ENCODE assay signal across 11 mouse cellular contexts in genomic region chr11:98384721-98385637, GRCm38 (mm10). TPM values are rescaled to one million over a fixed set of nuclear protein-coding genes. Genes with fewer than 3 reads are reported as not detected.
DNase-seq lines count a peak whose midpoint lies in the region; ATAC-seq and TF ChIP-seq lines count a peak whose summit lies in the region.
"Had no signal": no experiment of that assay in that cellular context is flagged by ENCODE, and none has a peak within 500 bp of the region (broad histone marks: within the 10 kb centered on the region; RNA-seq: fewer than 3 reads in every experiment).

No protein-coding gene starts in this region.

- peaks cover 70% of the 10 kb centered on the region for H3K27me3 ChIP-seq in forebrain, embryonic 10.5 days (ENCODE audit: poor library complexity, severe bottlenecking)
- peaks cover 20% of the 10 kb centered on the region for H3K27me3 ChIP-seq in forebrain, embryonic 15.5 days
- H3K27me3 ChIP-seq in heart, embryonic 15.5 days, result peaks cover 12% of the 10 kb centered on the region

- peaks cover 43% of the 10 kb centered on the region for H3K4me1 ChIP-seq in forebrain, embryonic 10.5 days
- peaks cover 7% of the 10 kb centered on the region for H3K4me1 ChIP-seq in forebrain, embryonic 15.5 days
- peaks cover 77% of the 10 kb centered on the region for H3K4me1 ChIP-seq in heart, embryonic 15.5 days (replicated peaks)

- no peak for TF ChIP-seq CTCF in gastrocnemius, adult 2 months (IDR thresholded peaks at IDR 0.05)

- intact Hi-C loops in left cerebral cortex, postnatal 4 days (cut with DNase I), result no loop called here
- intact Hi-C loops in left cerebral cortex, postnatal 14 days (cut with DNase I), result loop anchor here (5.0 kb wide), 1 partner anchor 38 kb away; the partner anchor contains the start of gene Ppp1r1b
- intact Hi-C loops in gastrocnemius, adult 2 months (cut with DNase I), result no loop called here

- H3K36me3 ChIP-seq in forebrain, embryonic 10.5 days (replicated peaks), result peaks cover 17% of the 10 kb centered on the region
- peaks cover 8% of the 10 kb centered on the region; the same call in 1 of the 2 replicates for H3K36me3 ChIP-seq in forebrain, embryonic 15.5 days
- 0 out of 2 replicates have a peak, but pooled peaks cover 3% of the 10 kb centered on the region for H3K36me3 ChIP-seq in heart, embryonic 15.5 days

- ATAC-seq in forebrain, embryonic 15.5 days (replicated peaks), result no peak
- ATAC-seq in heart, embryonic 15.5 days (replicated peaks; ENCODE audit: insufficient number of reproducible peaks, insufficient read depth, low FRiP score, low read depth), result no peak

- DNase-seq in forebrain, embryonic 10.5 days (ENCODE audit: extremely low spot score, low spot score), result no peak
- DNase-seq in left cerebral cortex, postnatal 4 days, result peak; percentile 45
- no peak for DNase-seq in left cerebral cortex, postnatal 14 days (ENCODE audit: low spot score in 2 of 2)
- DNase-seq in gastrocnemius, adult 2 months, result peak; percentile 91
- DNase-seq in layer of hippocampus, postnatal 14 days (ENCODE audit: low spot score in 2 of 2), result no peak
- no peak for DNase-seq in urinary bladder, adult 2 months (ENCODE audit: low spot score)
- DNase-seq: liver; thymus, postnatal 4 days had no signal

- WGBS in forebrain, embryonic 10.5 days, result 68% methylated on average over 8 of the region's 8 CpGs
- WGBS in forebrain, embryonic 15.5 days, result 60% methylated on average over 8 of the region's 8 CpGs
- 54% methylated on average over 8 of the region's 8 CpGs for WGBS in heart, embryonic 15.5 days

- H3K27ac ChIP-seq in forebrain, embryonic 10.5 days, result 0 out of 2 replicates have a peak overlapping the region, but pooled peaks have one; percentile 35
- H3K27ac ChIP-seq in forebrain, embryonic 15.5 days (replicated peaks), result no peak overlapping the region
- H3K27ac ChIP-seq in gastrocnemius, adult 2 months, result peak overlapping the region; percentile 98
- peak overlapping the region; percentile 90 for H3K27ac ChIP-seq in heart, embryonic 15.5 days

- H3K4me2 ChIP-seq in forebrain, embryonic 15.5 days (replicated peaks), result no peak overlapping the region
- H3K4me2 ChIP-seq in heart, embryonic 15.5 days, result peak overlapping the region; percentile 70

- no peak overlapping the region for H3K9ac ChIP-seq in forebrain, embryonic 15.5 days (replicated peaks)
- H3K9ac ChIP-seq in heart, embryonic 15.5 days, result peak overlapping the region; percentile 67

- H3K4me3 ChIP-seq in forebrain, embryonic 10.5 days, result no peak overlapping the region
- no peak overlapping the region for H3K4me3 ChIP-seq in forebrain, embryonic 15.5 days
- H3K4me3 ChIP-seq in gastrocnemius, adult 2 months, result peak overlapping the region; percentile 88
- H3K4me3 ChIP-seq in heart, embryonic 15.5 days, result peak overlapping the region; percentile 53
- H3K4me3 ChIP-seq: megakaryocyte, embryonic 14.5 days had no signal

- H3K9me3 ChIP-seq in forebrain, embryonic 10.5 days, result no peaks in the 10 kb centered on the region
- H3K9me3 ChIP-seq in forebrain, embryonic 15.5 days, result no peaks in the 10 kb centered on the region
- H3K9me3 ChIP-seq in heart, embryonic 15.5 days (replicated peaks), result no peaks in the 10 kb centered on the region
- H3K9me3 ChIP-seq: megakaryocyte, embryonic 14.5 days had no signal

RNA-seq across cellular contexts. Expression of gene Pnmt, which starts 1.3 kb away (rescaled TPM):
- not detected in 2 replicates for polyA plus RNA-seq in forebrain, embryonic 10.5 days (2016; fragmentation: Nextera tagmentation; extraction: Ambion mirVana)
- polyA plus RNA-seq in forebrain, embryonic 15.5 days (2015; fragmentation: Nextera tagmentation; extraction: Ambion mirVana), result 0.42 and 0.70 TPM in 2 replicates
- total RNA-seq in left cerebral cortex, postnatal 4 days (2021), result 1 to 10 TPM in 1 of 2 experiments, not detected in 1; 1.0 TPM
- 1 to 10 TPM in 1 of 2 experiments, under 1 TPM in 1; 0.78 to 1.0 TPM for total RNA-seq in left cerebral cortex, postnatal 14 days (2021)
- 1 to 10 TPM; 1.8 to 5.9 TPM for total RNA-seq in gastrocnemius, adult 2 months (2021)
- 0.52 and 0.57 TPM in 2 replicates for polyA plus RNA-seq in heart, embryonic 15.5 days (2015; fragmentation: Nextera tagmentation; extraction: Ambion mirVana)
- under 1 TPM; 0.28 to 0.38 TPM for total RNA-seq in layer of hippocampus, postnatal 14 days (2021)
- 0.10 TPM in 1 of 2 replicates, not detected in the other for polyA plus RNA-seq in urinary bladder, adult 2 months (2012; rRNA removed)

RNA-seq across cellular contexts. Expression of gene Tcap, which starts 1.4 kb away (rescaled TPM):
- polyA plus RNA-seq in forebrain, embryonic 10.5 days (2016; fragmentation: Nextera tagmentation; extraction: Ambion mirVana), result 0.15 TPM in 1 of 2 replicates, not detected in the other
- polyA plus RNA-seq in forebrain, embryonic 15.5 days (2015; fragmentation: Nextera tagmentation; extraction: Ambion mirVana), result 0.18 and 0.20 TPM in 2 replicates
- total RNA-seq in left cerebral cortex, postnatal 4 days (2021), result under 1 TPM; 0.56 to 0.64 TPM
- 10 to 100 TPM in 1 of 2 experiments, 1 to 10 TPM in 1; 8.8 to 13.1 TPM for total RNA-seq in left cerebral cortex, postnatal 14 days (2021)
- 1,000 to 10,000 TPM; 3,050 to 3,067 TPM for total RNA-seq in gastrocnemius, adult 2 months (2021)
- 154 and 158 TPM in 2 replicates for polyA plus RNA-seq in heart, embryonic 15.5 days (2015; fragmentation: Nextera tagmentation; extraction: Ambion mirVana)
- total RNA-seq in layer of hippocampus, postnatal 14 days (2021), result 1 to 10 TPM in 1 of 2 experiments, under 1 TPM in 1; 0.94 to 1.3 TPM
- polyA plus RNA-seq in urinary bladder, adult 2 months (2012; rRNA removed), result 7.0 and 9.0 TPM in 2 replicates

RNA-seq across cellular contexts. Expression of gene Pgap3, which starts 15.3 kb away (rescaled TPM):
- polyA plus RNA-seq in forebrain, embryonic 10.5 days (2016; fragmentation: Nextera tagmentation; extraction: Ambion mirVana), result 10.0 and 10.1 TPM in 2 replicates
- 6.5 and 7.7 TPM in 2 replicates for polyA plus RNA-seq in forebrain, embryonic 15.5 days (2015; fragmentation: Nextera tagmentation; extraction: Ambion mirVana)
- 1 to 10 TPM; 7.6 to 9.2 TPM for total RNA-seq in left cerebral cortex, postnatal 4 days (2021)
- total RNA-seq in left cerebral cortex, postnatal 14 days (2021), result 10 to 100 TPM; 10.7 to 11.1 TPM
- total RNA-seq in gastrocnemius, adult 2 months (2021), result 1 to 10 TPM; 2.2 to 3.0 TPM
- polyA plus RNA-seq in heart, embryonic 15.5 days (2015; fragmentation: Nextera tagmentation; extraction: Ambion mirVana), result 17.0 and 19.3 TPM in 2 replicates
- 10 to 100 TPM; 10.0 to 10.1 TPM for total RNA-seq in layer of hippocampus, postnatal 14 days (2021)
- polyA plus RNA-seq in urinary bladder, adult 2 months (2012; rRNA removed), result 10.5 and 12.7 TPM in 2 replicates

RNA-seq across cellular contexts. Expression of gene Stard3, which starts 26.8 kb away (rescaled TPM):
- 39.8 and 41.0 TPM in 2 replicates for polyA plus RNA-seq in forebrain, embryonic 10.5 days (2016; fragmentation: Nextera tagmentation; extraction: Ambion mirVana)
- 53.2 and 56.5 TPM in 2 replicates for polyA plus RNA-seq in forebrain, embryonic 15.5 days (2015; fragmentation: Nextera tagmentation; extraction: Ambion mirVana)
- 10 to 100 TPM; 21.3 to 26.0 TPM for total RNA-seq in left cerebral cortex, postnatal 4 days (2021)
- total RNA-seq in left cerebral cortex, postnatal 14 days (2021), result 10 to 100 TPM; 24.9 to 27.2 TPM
- total RNA-seq in gastrocnemius, adult 2 months (2021), result 10 to 100 TPM; 11.8 to 12.1 TPM
- polyA plus RNA-seq in heart, embryonic 15.5 days (2015; fragmentation: Nextera tagmentation; extraction: Ambion mirVana), result 33.9 and 40.5 TPM in 2 replicates
- 10 to 100 TPM; 22.6 to 24.8 TPM for total RNA-seq in layer of hippocampus, postnatal 14 days (2021)
- polyA plus RNA-seq in urinary bladder, adult 2 months (2012; rRNA removed), result 34.8 and 45.8 TPM in 2 replicates

RNA-seq across cellular contexts. Expression of gene Erbb2, which starts 27.3 kb away (rescaled TPM):
- polyA plus RNA-seq in forebrain, embryonic 10.5 days (2016; fragmentation: Nextera tagmentation; extraction: Ambion mirVana), result 18.9 and 21.9 TPM in 2 replicates
- polyA plus RNA-seq in forebrain, embryonic 15.5 days (2015; fragmentation: Nextera tagmentation; extraction: Ambion mirVana), result 6.1 and 6.2 TPM in 2 replicates
- total RNA-seq in left cerebral cortex, postnatal 4 days (2021), result 1 to 10 TPM; 3.9 to 4.1 TPM
- total RNA-seq in left cerebral cortex, postnatal 14 days (2021), result 1 to 10 TPM; 2.0 to 3.2 TPM
- total RNA-seq in gastrocnemius, adult 2 months (2021), result 1 to 10 TPM; 1.6 to 1.9 TPM
- polyA plus RNA-seq in heart, embryonic 15.5 days (2015; fragmentation: Nextera tagmentation; extraction: Ambion mirVana), result 36.1 and 44.2 TPM in 2 replicates
- total RNA-seq in layer of hippocampus, postnatal 14 days (2021), result 1 to 10 TPM; 2.4 to 2.9 TPM
- polyA plus RNA-seq in urinary bladder, adult 2 months (2012; rRNA removed), result 29.2 and 29.5 TPM in 2 replicates

Comparison
In these comparisons a context has a peak if more than half of its experiments do, and no peak if none do; other contexts are left out.
1. DNase-seq: peak in left cerebral cortex, postnatal 4 days (single experiment) and gastrocnemius, adult 2 months (single experiment); none in forebrain, embryonic 10.5 days (single experiment), left cerebral cortex, postnatal 14 days (0 of 2), layer of hippocampus, postnatal 14 days (0 of 2) and urinary bladder, adult 2 months (single experiment).
2. H3K4me3 ChIP-seq: peak in gastrocnemius, adult 2 months (single experiment) and heart, embryonic 15.5 days (single experiment); none in forebrain, embryonic 10.5 days (single experiment) and forebrain, embryonic 15.5 days (single experiment).
3. RNA of gene Tcap, which starts 1.4 kb away (total RNA-seq): 3,050 to 3,067 TPM in gastrocnemius, adult 2 months; 8.8 to 13.1 TPM in left cerebral cortex, postnatal 14 days, 0.94 to 1.3 TPM in layer of hippocampus, postnatal 14 days and 0.56 to 0.64 TPM in left cerebral cortex, postnatal 4 days; every median in the first group is over 100 times any median in the second.